Mouse (Mus musculus): ENCODE data around the gene Phf24.
A peak's percentile ranks its signal among the peaks of the same experiment; 100 is the strongest.

Phf24 gene

DNA sequence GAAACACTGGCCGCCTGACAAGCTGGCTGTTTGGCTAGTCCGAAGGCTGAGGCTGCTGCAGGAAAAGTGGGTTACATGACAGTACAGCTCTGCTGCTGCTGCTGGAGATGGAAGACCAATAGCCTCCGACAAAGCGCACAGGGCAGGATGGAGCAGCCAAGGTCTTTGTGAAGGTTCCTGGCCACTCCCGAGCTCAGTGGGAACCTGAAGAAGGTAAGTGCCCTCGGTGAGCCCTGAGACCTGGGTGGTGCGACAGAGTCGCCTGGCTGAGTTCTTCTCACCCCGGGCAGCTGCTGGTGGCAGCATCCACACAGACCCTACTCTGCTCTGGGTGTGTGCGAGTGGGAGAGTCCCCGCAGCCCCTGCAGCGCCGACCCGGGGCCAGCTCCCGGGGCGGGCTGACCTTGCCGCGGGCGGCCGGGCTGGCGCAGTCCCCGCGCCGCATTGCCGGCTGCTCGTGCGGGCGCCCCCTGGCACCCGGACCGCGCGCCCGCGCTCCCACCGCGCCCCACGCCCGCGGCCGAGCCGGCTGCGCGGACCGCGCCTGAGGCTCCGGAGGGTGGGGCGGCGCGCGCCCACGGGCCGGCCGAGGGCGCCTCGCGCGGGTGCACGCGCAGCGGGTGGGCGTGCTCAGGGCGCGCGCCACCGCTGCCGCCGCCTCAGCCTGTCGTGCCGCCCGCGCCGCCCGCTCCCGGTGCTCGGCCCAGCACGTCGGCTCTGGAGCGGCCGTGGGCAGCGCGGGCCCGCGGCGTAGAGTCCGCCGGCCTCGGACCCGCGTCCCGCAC lies at the start of gene Phf24:
Phf24 (plus strand) TSS at position 44 of the 785 bp plus-strand sequence.
- peak; percentile 59 for DNase-seq (ENCODE audit: inconsistent ontology term)

DNA sequence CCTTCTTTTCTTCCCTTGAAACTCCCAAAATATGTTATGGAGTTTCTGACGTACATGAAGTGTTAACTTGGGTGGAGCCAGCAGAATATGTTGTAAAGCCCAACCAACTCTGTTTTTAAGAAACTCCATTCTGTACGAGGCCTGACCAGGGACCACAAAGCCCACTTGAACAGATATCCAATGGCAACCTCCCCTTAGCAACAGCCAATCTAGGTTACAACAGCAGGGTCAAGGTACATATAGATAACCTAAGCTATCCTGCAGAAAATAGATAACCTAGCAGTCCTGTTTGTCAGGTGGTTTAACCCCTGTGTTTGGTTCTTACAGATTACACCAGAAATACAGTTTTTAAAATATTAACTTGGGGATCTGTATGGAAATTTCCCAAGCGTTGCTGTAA lies 49.1 kb upstream of the Phf24 start:
- no peak for DNase-seq (ENCODE audit: inconsistent ontology term)

GRCm38 (mm10) chr4:42868193-42868592 lies 48.3 kb upstream of the Phf24 start:
- no peak for DNase-seq (ENCODE audit: inconsistent ontology term)

GRCm38 (mm10) chr4:42870748-42871147 lies 45.7 kb upstream of the Phf24 start:
- no peak for DNase-seq (ENCODE audit: inconsistent ontology term)

DNA sequence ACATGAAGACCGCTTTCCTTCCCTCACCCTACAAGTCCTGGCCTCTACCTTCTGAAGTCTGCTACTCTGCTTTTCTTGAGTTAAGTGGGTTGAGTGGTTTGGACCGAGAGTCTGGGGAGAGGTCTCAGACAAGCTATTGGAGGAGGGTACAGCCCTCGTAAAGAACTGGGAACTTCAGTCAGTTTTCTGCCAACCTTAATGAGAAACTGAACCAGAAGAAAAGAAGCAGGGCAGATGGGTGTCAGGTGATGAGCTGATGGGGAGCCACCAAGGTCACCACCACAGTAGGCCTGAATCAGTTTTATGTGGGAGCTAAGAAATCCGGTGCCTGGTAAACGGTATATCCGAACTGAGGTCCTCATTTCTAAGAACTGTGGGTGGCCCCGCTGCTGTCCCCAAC lies 44.3 kb upstream of the Phf24 start:
- no peak for DNase-seq (ENCODE audit: inconsistent ontology term)

GRCm38 (mm10) chr4:42872746-42873435 lies 43.6 kb upstream of the Phf24 start:
- DNase-seq (ENCODE audit: inconsistent ontology term): no peak

GRCm38 (mm10) chr4:42874134-42874533 lies 42.3 kb upstream of the Phf24 start, which contains the start of gene Fam205c:
TSS of gene Fam205c (minus strand) at chr4:42874234.
- no peak for DNase-seq (ENCODE audit: inconsistent ontology term)

DNA sequence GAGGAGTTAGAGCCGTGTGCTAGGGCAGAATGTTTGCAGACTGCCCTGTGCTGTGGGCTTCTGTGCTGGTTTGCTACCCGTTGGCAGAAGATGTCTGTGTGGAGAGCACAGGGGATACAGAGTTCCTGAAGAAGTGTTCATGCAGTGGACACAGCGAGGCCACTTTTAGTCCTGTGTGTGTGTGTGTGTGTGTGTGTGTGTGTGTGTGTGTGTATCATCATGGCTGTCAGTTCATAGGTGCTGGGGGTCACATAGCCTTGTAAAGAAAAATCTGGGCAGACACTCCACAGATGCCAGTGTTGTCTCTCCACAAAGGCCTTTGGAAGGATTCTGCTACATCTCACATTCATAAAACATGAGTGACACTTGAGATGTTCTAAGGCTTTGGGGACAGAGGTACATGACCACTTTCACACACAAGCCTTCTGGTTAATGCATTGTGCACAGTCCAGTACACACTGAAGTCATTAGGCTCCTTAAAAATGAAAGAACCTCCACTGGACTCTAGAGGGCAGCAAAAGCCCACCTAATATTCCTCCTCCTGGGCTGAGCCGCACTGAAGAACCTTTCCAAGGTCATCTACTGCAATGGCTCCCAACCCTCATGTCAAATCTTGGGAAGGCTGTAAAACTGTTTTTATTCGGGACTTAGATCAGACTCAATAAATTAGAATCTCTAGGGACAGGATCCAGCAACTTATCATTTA lies 39.7 kb upstream of the Phf24 start:
- peak; percentile 52 for DNase-seq (ENCODE audit: inconsistent ontology term)

DNA sequence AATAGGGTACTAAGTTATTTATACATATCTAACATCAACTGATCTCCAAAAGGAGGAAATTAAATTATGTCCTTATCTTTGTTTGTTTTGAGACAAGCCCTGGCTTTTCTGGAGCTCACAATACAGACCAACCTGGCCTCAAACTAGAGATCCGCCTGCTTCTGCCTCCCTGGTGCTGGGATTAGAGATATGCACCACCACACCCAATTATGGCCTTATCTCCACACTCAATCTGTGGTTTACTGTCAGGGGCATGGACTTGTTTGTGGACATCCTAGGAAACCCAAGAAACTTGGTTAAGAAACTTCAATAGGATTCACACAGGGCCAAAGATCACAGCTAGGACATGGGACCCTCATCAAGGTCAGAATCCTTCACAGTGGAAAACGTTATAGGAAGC lies 38.8 kb upstream of the Phf24 start:
- DNase-seq (ENCODE audit: inconsistent ontology term): no peak

DNA sequence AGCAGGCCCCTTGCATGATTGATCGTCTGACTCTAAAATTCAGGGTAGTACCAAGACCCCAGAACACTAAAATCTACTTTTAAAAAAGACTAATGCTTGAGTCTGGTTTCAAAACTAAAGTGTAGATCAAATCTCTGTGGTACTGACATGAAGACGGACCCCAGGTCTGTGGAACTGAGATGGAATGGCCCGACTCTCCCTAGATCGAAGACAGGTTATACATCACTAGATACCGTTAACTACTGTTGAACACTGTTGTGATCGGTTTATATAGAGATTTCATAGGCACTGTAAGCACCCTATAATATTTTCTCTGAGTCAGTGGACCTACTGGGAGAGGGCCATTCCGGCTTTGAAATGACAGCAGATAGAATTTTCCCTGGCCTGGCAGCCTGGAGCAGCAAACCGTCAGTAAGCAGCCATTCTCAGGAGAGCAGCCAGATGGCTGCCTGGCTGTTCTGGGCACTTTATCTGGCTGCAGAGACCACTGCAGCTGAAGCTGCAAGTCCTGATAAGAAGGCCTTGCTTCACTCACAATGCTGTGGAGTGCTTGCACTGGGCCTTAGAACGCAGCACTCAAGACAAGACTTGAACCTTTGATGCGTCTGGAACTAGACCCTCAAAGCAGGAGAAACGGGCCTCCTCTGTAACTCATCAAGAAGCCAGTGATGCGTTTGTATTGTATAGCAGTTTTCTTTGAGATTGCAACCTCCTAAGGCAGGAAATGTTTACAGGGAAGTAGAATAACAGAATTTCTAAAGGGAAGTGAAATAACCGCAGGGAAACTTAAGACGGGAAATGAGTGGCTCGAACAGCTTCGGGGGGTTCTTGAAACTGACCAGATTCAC lies 36.4 kb upstream of the Phf24 start:
- DNase-seq (ENCODE audit: inconsistent ontology term): no peak

GRCm38 (mm10) chr4:42880677-42880948 lies 35.8 kb upstream of the Phf24 start:
- no peak for DNase-seq (ENCODE audit: inconsistent ontology term)

- DNase-seq (ENCODE audit: inconsistent ontology term): no peak
These were observed 29.5 kb upstream of the Phf24 start for GRCm38 (mm10) chr4:42886926-42887325.

GRCm38 (mm10) chr4:42888806-42889205 lies 27.7 kb upstream of the Phf24 start:
- DNase-seq (ENCODE audit: inconsistent ontology term): no peak

- no peak for DNase-seq (ENCODE audit: inconsistent ontology term)
These were observed 25.3 kb upstream of the Phf24 start for GRCm38 (mm10) chr4:42891176-42891575.

GRCm38 (mm10) chr4:42895118-42895517 lies 21.3 kb upstream of the Phf24 start:
- DNase-seq (ENCODE audit: inconsistent ontology term): no peak

DNA sequence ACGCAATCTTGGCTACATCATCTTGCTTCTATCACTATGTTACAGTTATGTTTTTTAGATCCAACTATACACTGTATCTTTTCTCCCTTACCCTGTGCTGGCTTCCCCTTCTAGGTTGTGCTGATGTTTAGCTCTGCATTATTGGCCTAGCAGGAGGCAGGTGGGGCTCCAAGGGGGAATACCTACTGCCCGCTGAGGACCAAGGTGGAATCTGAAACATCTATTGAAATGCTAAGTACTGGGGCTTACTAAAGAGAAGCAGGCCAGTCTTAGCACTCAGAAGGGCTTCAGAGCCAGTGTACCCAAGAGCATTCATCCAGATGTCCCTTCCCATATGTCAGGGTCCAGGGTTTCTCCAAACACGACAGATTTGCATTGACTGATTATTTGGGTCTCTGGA lies 17.5 kb upstream of the Phf24 start:
- DNase-seq (ENCODE audit: inconsistent ontology term): no peak

DNA sequence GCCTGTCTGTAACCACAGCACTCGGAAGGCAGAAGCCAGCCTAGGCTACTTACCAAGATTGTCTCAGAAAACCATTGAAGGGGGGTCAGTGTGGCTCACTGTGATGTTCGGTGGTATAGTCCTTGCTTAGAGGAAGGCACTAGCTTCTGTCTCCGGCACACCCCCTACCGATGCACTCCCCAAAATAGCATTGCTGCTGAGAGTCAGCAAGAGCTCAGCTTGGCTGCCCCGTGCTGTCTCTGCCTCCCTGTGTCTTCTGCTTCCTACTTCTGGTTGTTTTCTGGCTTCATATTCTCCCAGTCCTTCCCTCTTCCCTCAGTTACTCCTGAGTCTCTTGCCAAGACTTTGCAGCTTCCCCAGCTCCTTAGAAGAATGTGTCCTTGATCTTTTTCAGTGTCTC lies 15.6 kb upstream of the Phf24 start:
- no peak for DNase-seq (ENCODE audit: inconsistent ontology term)

DNA sequence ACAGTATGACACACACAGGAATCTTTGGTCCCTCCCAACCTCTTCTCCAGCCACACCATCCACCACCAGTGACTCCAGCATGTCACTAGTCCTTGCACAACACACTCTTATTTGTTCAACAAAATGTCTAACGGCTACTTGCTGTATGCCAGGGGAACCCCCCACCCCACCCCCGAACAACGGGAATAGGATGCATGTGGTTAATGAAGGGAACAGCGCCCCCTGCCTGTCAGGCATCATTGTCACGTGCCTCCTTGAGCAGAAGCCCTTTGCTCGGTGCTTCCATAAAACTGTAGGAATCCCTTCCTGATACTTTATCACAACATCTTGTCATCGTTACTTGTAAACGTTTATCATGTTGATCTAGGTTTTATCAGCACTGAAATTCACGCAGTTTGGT lies 14.3 kb upstream of the Phf24 start:
- no peak for DNase-seq (ENCODE audit: inconsistent ontology term)

- DNase-seq (ENCODE audit: inconsistent ontology term): no peak
These were observed 13.7 kb upstream of the Phf24 start for GRCm38 (mm10) chr4:42902730-42903129.

GRCm38 (mm10) chr4:42903942-42904341 lies 12.5 kb upstream of the Phf24 start:
- DNase-seq (ENCODE audit: inconsistent ontology term): no peak

GRCm38 (mm10) chr4:42904523-42904922 lies 11.9 kb upstream of the Phf24 start:
- no peak for DNase-seq (ENCODE audit: inconsistent ontology term)

GRCm38 (mm10) chr4:42904966-42905365 lies 11.5 kb upstream of the Phf24 start:
- DNase-seq (ENCODE audit: inconsistent ontology term): no peak
